5 mouse cellular contexts compared by ENCODE assay signal in genomic region chr4:45396211-45396610, GRCm38 (mm10). TPM values are rescaled to one million over a fixed set of nuclear protein-coding genes. Genes with fewer than 3 reads are reported as not detected.
DNase-seq lines count a peak whose midpoint lies in the region; ATAC-seq lines count a peak whose summit lies in the region.

No protein-coding gene starts in this region.

- peak; percentile 72 for ATAC-seq in common myeloid progenitor, adult 5-6 weeks (replicated peaks; ENCODE audit: low read depth, poor library complexity, severe bottlenecking)
- ATAC-seq in hematopoietic stem cell, adult 5-6 weeks (replicated peaks in 1 of 2; ENCODE audit: insufficient read depth in 1 of 2, low FRiP score in 2 of 2, low TSS enrichment in 1 of 2, low read depth in 1 of 2, poor library complexity in 2 of 2, severe bottlenecking in 2 of 2): peak; percentile 38 to 39; a peak in 3 of 4 replicates
- ATAC-seq in megakaryocyte, adult 5-6 weeks (ENCODE audit: poor library complexity, severe bottlenecking): peak; percentile 24; the same call in 1 of the 2 replicates

- peak; percentile 65 for DNase-seq in 416B (ENCODE audit: low read depth)
- peak; percentile 27 to 36 for DNase-seq in spleen, postnatal 36 days (ENCODE audit: low spot score in 2 of 2)

RNA-seq across cellular contexts. Expression of gene Slc25a51, which starts 12.4 kb away (rescaled TPM):
- 34.7 and 47.1 TPM in 2 replicates for total RNA-seq in common myeloid progenitor, adult 5-6 weeks (2017)
- 36.7 and 44.7 TPM in 2 replicates for total RNA-seq in hematopoietic stem cell, adult 5-6 weeks (2017)
- total RNA-seq in megakaryocyte, adult 5-6 weeks (2015): 29.2 and 29.3 TPM in 2 replicates
- 21.5 and 26.1 TPM in 2 replicates for total RNA-seq in megakaryocyte, adult 5-6 weeks (2017)

RNA-seq across cellular contexts. Expression of gene Exosc3, which starts 53.7 kb away (rescaled TPM):
- 179 and 214 TPM in 2 replicates for total RNA-seq in common myeloid progenitor, adult 5-6 weeks (2017)
- 107 and 162 TPM in 2 replicates for total RNA-seq in hematopoietic stem cell, adult 5-6 weeks (2017)
- 50.9 and 54.3 TPM in 2 replicates for total RNA-seq in megakaryocyte, adult 5-6 weeks (2015)
- 100 and 103 TPM in 2 replicates for total RNA-seq in megakaryocyte, adult 5-6 weeks (2017)

RNA-seq across cellular contexts. Expression of gene Dcaf10, which starts 54.3 kb away (rescaled TPM):
- total RNA-seq in common myeloid progenitor, adult 5-6 weeks (2017): 9.7 and 12.0 TPM in 2 replicates
- total RNA-seq in hematopoietic stem cell, adult 5-6 weeks (2017): 16.0 and 19.3 TPM in 2 replicates
- total RNA-seq in megakaryocyte, adult 5-6 weeks (2015): 16.8 and 19.6 TPM in 2 replicates
- total RNA-seq in megakaryocyte, adult 5-6 weeks (2017): 10.0 and 11.7 TPM in 2 replicates

Comparison
In these comparisons a context has a peak if more than half of its experiments do, and no peak if none do; other contexts are left out.
1. Peak in every context shown above with its lines: DNase-seq and ATAC-seq.